Mouse (Mus musculus) spleen, adult 12 weeks (tissue): Measurements from ENCODE around the gene 1700080E11Rik.
"Not testable (repeated sequence)": the region's sequence is repeated elsewhere in the genome, so short reads cannot be mapped to it uniquely, and the experiment has no call there.

Experiments
- DNase-seq: peaks from one replicate; pipeline ENCODE4 v3.0.0; 2022; ENCODE audit warnings: low spot score

The 1700080E11Rik gene

GRCm38 (mm10) chr9:105144992-105145391 lies at the start of gene 1700080E11Rik:
1700080E11Rik (minus strand) TSS chr9:105145092.
- DNase-seq, result no peak

- DNase-seq, result no peak
These were observed 41.8 kb upstream of the 1700080E11Rik start for GRCm38 (mm10) chr9:105186725-105187124.

GRCm38 (mm10) chr9:105182392-105182791 lies 37.5 kb upstream of the 1700080E11Rik start:
- DNase-seq, result no peak

GRCm38 (mm10) chr9:105139204-105139603 lies 5.7 kb downstream of the 1700080E11Rik start:
- DNase-seq, result no peak

- DNase-seq, result no peak
These were observed 8.5 kb downstream of the 1700080E11Rik start for GRCm38 (mm10) chr9:105136404-105136803.

GRCm38 (mm10) chr9:105134536-105134935 lies 10.4 kb downstream of the 1700080E11Rik start:
- no peak for DNase-seq

DNA sequence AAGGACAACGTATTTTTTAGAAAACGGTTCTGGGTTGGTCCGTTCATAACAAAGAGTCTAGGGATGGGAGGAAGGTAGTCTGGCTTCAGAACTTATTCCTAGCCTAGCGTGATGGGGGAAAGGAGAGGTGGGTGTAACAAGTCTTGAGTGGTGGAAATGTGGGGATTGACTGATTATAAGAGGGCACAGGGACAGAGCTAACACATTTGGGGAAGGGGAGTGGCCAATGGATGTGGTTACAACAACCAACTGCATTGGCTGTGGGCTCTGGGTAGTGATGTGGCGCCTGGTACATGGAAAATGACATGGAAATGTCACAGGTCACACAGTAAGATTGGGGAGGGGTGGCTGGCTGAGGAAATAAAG lies 12.9 kb downstream of the 1700080E11Rik start:
- no peak for DNase-seq

DNA sequence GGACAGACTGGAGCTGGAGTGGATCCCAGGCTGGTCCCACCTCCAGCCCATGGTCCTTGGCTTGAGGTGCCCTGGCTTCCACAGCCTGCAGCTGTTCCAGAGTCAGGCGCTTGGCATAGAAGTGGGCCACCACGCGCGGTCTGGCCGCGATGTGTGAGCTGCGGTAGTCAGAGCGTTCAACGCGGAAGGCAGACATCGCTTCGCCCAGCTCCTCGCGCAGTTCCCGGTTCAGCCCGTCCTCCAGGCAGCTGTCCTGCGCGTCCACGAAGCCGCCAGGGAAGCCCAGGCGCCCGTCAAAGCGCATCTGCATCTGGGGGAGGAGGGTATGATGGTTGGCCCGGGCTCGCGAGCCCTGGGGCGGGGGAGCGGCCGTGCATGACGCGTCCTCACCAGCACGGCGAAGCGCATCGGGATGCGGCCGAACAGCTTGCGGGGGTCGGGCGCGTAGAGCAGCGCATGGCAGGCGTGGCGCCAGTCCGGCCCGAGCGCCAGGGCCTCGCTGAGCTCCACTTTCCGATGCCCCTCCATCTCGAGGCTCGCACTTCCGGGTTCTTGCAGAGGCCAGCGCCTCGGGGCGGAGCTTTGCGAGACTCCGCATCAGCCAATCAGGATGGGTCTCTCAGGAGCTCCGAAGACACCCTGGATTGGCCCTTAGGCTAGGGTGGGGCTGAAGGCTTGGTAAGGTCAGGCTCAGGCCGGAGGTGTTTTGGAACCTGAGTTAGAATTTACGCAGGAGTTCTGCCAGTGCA lies 13.5 kb downstream of the 1700080E11Rik start, which contains the start of gene Nudt16:
Gene Nudt16 (minus strand): TSS at position 572 of the 749 bp plus-strand sequence.
- DNase-seq, result peak; percentile 74

DNA sequence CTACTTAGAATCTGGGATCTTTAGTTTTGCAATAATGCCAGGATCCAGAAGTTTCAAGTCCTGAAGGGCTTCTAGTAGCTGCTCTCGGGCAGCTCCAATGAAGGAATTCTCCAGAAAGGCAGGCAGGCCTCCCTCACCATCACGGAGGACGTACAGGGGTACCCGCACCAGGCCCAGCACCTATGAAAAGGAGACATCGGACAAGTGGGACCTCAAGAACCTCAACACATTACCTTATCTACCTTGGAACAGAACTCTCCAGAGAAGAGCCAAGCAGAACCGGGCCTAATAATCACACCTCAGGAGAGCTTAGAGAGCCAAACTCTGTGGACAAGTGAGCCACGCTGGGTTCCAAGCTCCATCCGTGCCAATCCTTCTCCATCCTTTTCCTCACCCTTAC lies 14.6 kb downstream of the 1700080E11Rik start:
- DNase-seq, result no peak

- DNase-seq, result not testable (repeated sequence)
These were observed 19.7 kb downstream of the 1700080E11Rik start for GRCm38 (mm10) chr9:105125206-105125605.

GRCm38 (mm10) chr9:105103893-105104292 lies 41.0 kb downstream of the 1700080E11Rik start:
- DNase-seq, result no peak

GRCm38 (mm10) chr9:105101911-105102310 lies 43.0 kb downstream of the 1700080E11Rik start:
- no peak for DNase-seq

DNA sequence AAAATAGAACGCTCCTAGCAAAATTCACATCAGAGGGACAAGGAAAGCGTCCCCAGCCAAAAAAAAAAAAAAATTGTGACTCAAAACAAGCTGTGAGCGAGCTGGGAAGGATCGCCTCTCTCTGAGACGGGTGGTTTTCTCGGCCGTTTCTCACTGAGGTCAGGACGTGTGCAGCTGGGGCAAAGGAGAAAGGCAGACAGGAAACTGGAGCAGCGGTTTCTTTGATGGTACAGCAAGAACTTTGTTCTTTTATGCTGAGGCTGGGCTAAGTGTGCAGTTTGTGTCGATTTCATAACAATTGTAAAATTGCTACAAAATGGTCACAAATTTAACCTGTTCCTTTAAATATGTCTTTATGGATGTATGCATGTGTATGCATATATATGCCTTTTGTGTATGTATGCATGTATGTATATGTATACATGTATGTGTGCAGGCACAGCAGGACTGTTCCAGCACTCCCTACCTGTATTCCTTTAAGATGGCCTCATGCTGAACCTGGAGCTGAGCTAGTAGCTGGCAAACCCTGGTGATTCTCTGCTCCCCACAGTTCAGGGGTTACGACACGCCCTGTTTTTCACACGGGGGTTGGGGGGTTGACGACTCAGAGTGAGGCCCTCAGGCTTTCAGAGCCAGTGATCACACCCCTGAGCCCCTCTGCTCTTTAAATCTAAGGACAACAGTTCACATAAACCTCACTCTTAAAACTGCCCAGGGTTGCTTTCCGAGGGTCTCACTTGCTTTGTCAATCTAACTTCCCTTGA lies 43.9 kb downstream of the 1700080E11Rik start:
- no peak for DNase-seq
